Mouse (Mus musculus): ENCODE data around the gene Mllt11.

GRCm38 (mm10) chr3:95223041-95223440 lies 8.9 kb downstream of the Mllt11 start:
- no peak for TF ChIP-seq POLR2A (IDR thresholded peaks at IDR 0.05; ENCODE audit: insufficient read depth, low read length)
- no peak for TF ChIP-seq CTCF (IDR thresholded peaks at IDR 0.05; ENCODE audit: low read depth, low read length)
